In genomic region chr15:96568271-96568982, GRCm38 (mm10) we compare ENCODE assay signal across 10 mouse cellular contexts.
DNase-seq lines count a peak whose midpoint lies in the region; ATAC-seq and TF ChIP-seq lines count a peak whose summit lies in the region.
"Had no signal": no experiment of that assay in that cellular context is flagged by ENCODE, and none has a peak within 500 bp of the region (broad histone marks: within the 10 kb centered on the region; RNA-seq: fewer than 3 reads in every experiment).

No protein-coding gene starts in this region.

- no peak overlapping the region for H3K4me2 ChIP-seq in heart, embryonic 11.5 days
- no peak overlapping the region for H3K4me2 ChIP-seq in intestine, embryonic 15.5 days (replicated peaks)
- no peak overlapping the region for H3K4me2 ChIP-seq in lung, embryonic 16.5 days (ENCODE audit: low read depth, low read length)
- H3K4me2 ChIP-seq in forebrain, postnatal 0 days (ENCODE audit: low read depth) = no peak overlapping the region

- TF ChIP-seq CTCF in forebrain, postnatal 0 days (IDR thresholded peaks at IDR 0.05; ENCODE audit: low read depth) = no peak

- peak; percentile 95 for DNase-seq in heart, adult 11 months
- DNase-seq in adrenal gland, postnatal 36 days = peak; percentile 37 to 49
- DNase-seq in forebrain, postnatal 0 days = no peak
- DNase-seq in frontal cortex, postnatal 36 days (ENCODE audit: low spot score in 2 of 2) = no peak
- DNase-seq in forebrain, embryonic 10.5 days (ENCODE audit: extremely low spot score, low spot score) = no peak
- DNase-seq: embryo, embryonic 11 days; gastrocnemius, postnatal 25 days had no signal

- ATAC-seq in heart, embryonic 11.5 days (replicated peaks; ENCODE audit: insufficient number of reproducible peaks, low FRiP score, low TSS enrichment) = no peak
- ATAC-seq in intestine, embryonic 15.5 days = peak; percentile 82
- ATAC-seq in lung, embryonic 16.5 days (ENCODE audit: low read depth) = peak; percentile 23; the same call in 1 of the 2 replicates
- ATAC-seq in forebrain, postnatal 0 days = no peak

- H3K9ac ChIP-seq in heart, embryonic 11.5 days (ENCODE audit: low read depth, low read length) = no peak overlapping the region
- no peak overlapping the region for H3K9ac ChIP-seq in intestine, embryonic 15.5 days
- no peak overlapping the region for H3K9ac ChIP-seq in lung, embryonic 16.5 days (ENCODE audit: low read length)
- H3K9ac ChIP-seq in forebrain, postnatal 0 days = no peak overlapping the region

- no peaks in the 10 kb centered on the region for H3K36me3 ChIP-seq in heart, embryonic 11.5 days (ENCODE audit: control insufficient read depth, insufficient read depth, low read length)
- H3K36me3 ChIP-seq in intestine, embryonic 15.5 days = no peaks in the 10 kb centered on the region
- H3K36me3 ChIP-seq in lung, embryonic 16.5 days (ENCODE audit: control insufficient read depth, insufficient read depth, low read length) = no peaks in the 10 kb centered on the region
- peaks cover 5% of the 10 kb centered on the region; the same call in 1 of the 2 replicates for H3K36me3 ChIP-seq in forebrain, postnatal 0 days (ENCODE audit: insufficient read depth)
- peaks cover 8% of the 10 kb centered on the region for H3K36me3 ChIP-seq in forebrain, embryonic 10.5 days (replicated peaks)

- no peaks in the 10 kb centered on the region; the same call in 1 of the 2 replicates for H3K27me3 ChIP-seq in heart, embryonic 11.5 days (ENCODE audit: control insufficient read depth, insufficient read depth, low read length)
- H3K27me3 ChIP-seq in intestine, embryonic 15.5 days (replicated peaks) = no peaks in the 10 kb centered on the region
- no peaks in the 10 kb centered on the region for H3K27me3 ChIP-seq in lung, embryonic 16.5 days (ENCODE audit: control insufficient read depth, insufficient read depth, low read depth, low read length)
- H3K27me3 ChIP-seq in forebrain, postnatal 0 days (ENCODE audit: insufficient read depth, low read length) = no peaks in the 10 kb centered on the region
- H3K27me3 ChIP-seq in forebrain, embryonic 10.5 days (ENCODE audit: poor library complexity, severe bottlenecking) = no peaks in the 10 kb centered on the region

- H3K9me3 ChIP-seq in heart, embryonic 11.5 days (replicated peaks; ENCODE audit: control insufficient read depth, low read length) = no peaks in the 10 kb centered on the region
- H3K9me3 ChIP-seq in intestine, embryonic 15.5 days = no peaks in the 10 kb centered on the region
- no peaks in the 10 kb centered on the region for H3K9me3 ChIP-seq in lung, embryonic 16.5 days (ENCODE audit: control insufficient read depth, low read length)
- H3K9me3 ChIP-seq in forebrain, postnatal 0 days (ENCODE audit: low read length) = no peaks in the 10 kb centered on the region
- H3K9me3 ChIP-seq in forebrain, embryonic 10.5 days = no peaks in the 10 kb centered on the region

- no peak overlapping the region for H3K27ac ChIP-seq in heart, embryonic 11.5 days (ENCODE audit: low read depth, low read length)
- H3K27ac ChIP-seq in intestine, embryonic 15.5 days = peak overlapping the region; percentile 72
- no peak overlapping the region for H3K27ac ChIP-seq in lung, embryonic 16.5 days (ENCODE audit: low read length)
- no peak overlapping the region for H3K27ac ChIP-seq in forebrain, postnatal 0 days (ENCODE audit: low read depth, low read length)
- H3K27ac ChIP-seq in forebrain, embryonic 10.5 days = no peak overlapping the region

- 60% methylated on average over 13 of the region's 13 CpGs for WGBS in heart, embryonic 11.5 days (ENCODE audit: insufficient replicate concordance)
- WGBS in intestine, embryonic 15.5 days = 38% methylated on average over 13 of the region's 13 CpGs
- WGBS in lung, embryonic 16.5 days = 49% methylated on average over 13 of the region's 13 CpGs
- WGBS in forebrain, postnatal 0 days = 75% methylated on average over 13 of the region's 13 CpGs
- 83% methylated on average over 13 of the region's 13 CpGs for WGBS in forebrain, embryonic 10.5 days

- H3K4me1 ChIP-seq in heart, embryonic 11.5 days (ENCODE audit: control insufficient read depth, insufficient read depth, low read length) = peaks cover 12% of the 10 kb centered on the region
- H3K4me1 ChIP-seq in intestine, embryonic 15.5 days (replicated peaks) = peaks cover 16% of the 10 kb centered on the region
- no peaks in the 10 kb centered on the region; the same call in 1 of the 2 replicates for H3K4me1 ChIP-seq in lung, embryonic 16.5 days (replicated peaks; ENCODE audit: control insufficient read depth, insufficient read depth, low read length)
- H3K4me1 ChIP-seq in forebrain, postnatal 0 days (ENCODE audit: insufficient read depth) = no peaks in the 10 kb centered on the region
- H3K4me1 ChIP-seq in forebrain, embryonic 10.5 days = peaks cover 10% of the 10 kb centered on the region

- no peak overlapping the region for H3K4me3 ChIP-seq in heart, embryonic 11.5 days (ENCODE audit: low read depth, low read length)
- no peak overlapping the region for H3K4me3 ChIP-seq in intestine, embryonic 15.5 days (replicated peaks)
- no peak overlapping the region for H3K4me3 ChIP-seq in lung, embryonic 16.5 days (ENCODE audit: low read length)
- no peak overlapping the region for H3K4me3 ChIP-seq in forebrain, postnatal 0 days (ENCODE audit: low read depth, low read length)
- no peak overlapping the region for H3K4me3 ChIP-seq in forebrain, embryonic 10.5 days

Comparison
In these comparisons a context has a peak if more than half of its experiments do, and no peak if none do; other contexts are left out.
1. DNase-seq: peak in heart, adult 11 months (single experiment) and adrenal gland, postnatal 36 days (2 of 2); none in forebrain, postnatal 0 days (single experiment), frontal cortex, postnatal 36 days (0 of 2) and forebrain, embryonic 10.5 days (single experiment).
2. ATAC-seq: peak in intestine, embryonic 15.5 days (single experiment) and lung, embryonic 16.5 days (single experiment); none in heart, embryonic 11.5 days (single experiment) and forebrain, postnatal 0 days (single experiment).